Mouse (Mus musculus): Measurements from ENCODE around the gene Dock8. TPM values are rescaled to one million over a fixed set of nuclear protein-coding genes. Genes with fewer than 3 reads are reported as not detected.

Dock8 gene
- polyA plus RNA-seq, 1 experiment from 2014 or later = 0.56 TPM

- H3K4me3 ChIP-seq (replicated peaks; ENCODE audit: low read length) = no peak overlapping the region
- no peak for ATAC-seq
- H3K27ac ChIP-seq (ENCODE audit: low read length) = no peak overlapping the region
- 82% methylated on average over 3 of the region's 3 CpGs for WGBS
- H3K27me3 ChIP-seq (replicated peaks; ENCODE audit: control insufficient read depth, insufficient read depth, low read length) = no peaks in the 10 kb centered on the region
- no peak overlapping the region for H3K9ac ChIP-seq (replicated peaks; ENCODE audit: low read depth, low read length)
- H3K4me2 ChIP-seq (ENCODE audit: low read length) = no peak overlapping the region
- no peaks in the 10 kb centered on the region for H3K36me3 ChIP-seq (ENCODE audit: control insufficient read depth, insufficient read depth)
- no peaks in the 10 kb centered on the region for H3K9me3 ChIP-seq (ENCODE audit: control insufficient read depth, low read length)
- no peaks in the 10 kb centered on the region for H3K4me1 ChIP-seq (replicated peaks; ENCODE audit: control insufficient read depth, insufficient read depth, low read length)
Measured at GRCm38 (mm10) chr19:25251610-25252140, 252.3 kb downstream of the Dock8 start.

Other genes with a start within 250 kb of the Dock8 start
- 0.08 and 0.15 TPM in 2 replicates for gene Pgm5, start 137.7 kb upstream of the Dock8 start, polyA plus RNA-seq (2015; fragmentation: Nextera tagmentation; extraction: Ambion mirVana)
- gene Gm10053, start 123.8 kb upstream of the Dock8 start, polyA plus RNA-seq (2015; fragmentation: Nextera tagmentation; extraction: Ambion mirVana) = 203 and 230 TPM in 2 replicates
- gene Foxd4, start 98.3 kb upstream of the Dock8 start, polyA plus RNA-seq (2015; fragmentation: Nextera tagmentation; extraction: Ambion mirVana) = not detected in 2 replicates
- 17.2 and 18.2 TPM in 2 replicates for gene Cbwd1, start 37.9 kb upstream of the Dock8 start, polyA plus RNA-seq (2015; fragmentation: Nextera tagmentation; extraction: Ambion mirVana)
- 4.4 and 4.8 TPM in 2 replicates for gene Kank1, start 237.4 kb downstream of the Dock8 start, polyA plus RNA-seq (2015; fragmentation: Nextera tagmentation; extraction: Ambion mirVana)